Mouse (Mus musculus): ENCODE data around the gene Xpo6. TPM values are rescaled to one million over a fixed set of nuclear protein-coding genes. Genes with fewer than 3 reads are reported as not detected.

Gene Xpo6
- polyA plus RNA-seq, 1 experiment from 2014 or later: 75.4 TPM

DNA sequence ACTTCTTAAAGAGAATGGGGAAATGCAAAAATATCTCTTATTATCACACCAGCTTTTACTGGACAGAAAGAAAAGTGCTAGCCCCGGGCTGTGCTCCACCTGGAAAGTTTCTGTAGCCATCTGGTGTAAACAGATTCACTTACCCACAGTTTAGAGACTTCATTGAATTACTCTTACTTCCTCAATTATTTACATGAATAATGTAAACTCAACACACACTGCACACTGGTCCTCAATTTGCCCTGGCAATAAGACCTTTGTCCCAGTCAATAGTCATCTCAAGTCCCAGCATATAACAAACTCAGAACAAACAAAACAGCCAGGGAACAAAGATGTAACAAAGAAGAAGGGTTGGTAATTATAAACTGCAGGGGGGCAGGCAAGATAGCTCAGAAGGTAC is 44.6 kb downstream of the Xpo6 start:
- H3K4me2 ChIP-seq (replicated peaks): no peak overlapping the region
- H3K4me3 ChIP-seq: no peak overlapping the region
- no peaks in the 10 kb centered on the region for H3K9me3 ChIP-seq
- no peaks in the 10 kb centered on the region for H3K4me1 ChIP-seq
- ATAC-seq (ENCODE audit: low FRiP score, low read depth): no peak
- 91% methylated on average over 1 of the region's 1 CpGs for WGBS
- H3K9ac ChIP-seq: no peak overlapping the region
- H3K27ac ChIP-seq: no peak overlapping the region
- peaks cover 46% of the 10 kb centered on the region for H3K36me3 ChIP-seq
- H3K27me3 ChIP-seq (replicated peaks): no peaks in the 10 kb centered on the region

- Histone ChIP-seq H3K9me3 (no peaks in the 10 kb centered on the region), H3K27ac (no peak overlapping the region), H3K27me3 (replicated peaks) (no peaks in the 10 kb centered on the region), H3K4me2 (replicated peaks) (no peak overlapping the region), H3K4me1 (no peaks in the 10 kb centered on the region), H3K9ac (no peak overlapping the region), H3K36me3 (peaks cover 46% of the 10 kb centered on the region), H3K4me3 (no peak overlapping the region)
- no peak for ATAC-seq (ENCODE audit: low FRiP score, low read depth)
- WGBS: 85% methylated on average over 5 of the region's 5 CpGs
Measured at GRCm38 (mm10) chr7:126154731-126155130, 45.6 kb downstream of the Xpo6 start.

DNA sequence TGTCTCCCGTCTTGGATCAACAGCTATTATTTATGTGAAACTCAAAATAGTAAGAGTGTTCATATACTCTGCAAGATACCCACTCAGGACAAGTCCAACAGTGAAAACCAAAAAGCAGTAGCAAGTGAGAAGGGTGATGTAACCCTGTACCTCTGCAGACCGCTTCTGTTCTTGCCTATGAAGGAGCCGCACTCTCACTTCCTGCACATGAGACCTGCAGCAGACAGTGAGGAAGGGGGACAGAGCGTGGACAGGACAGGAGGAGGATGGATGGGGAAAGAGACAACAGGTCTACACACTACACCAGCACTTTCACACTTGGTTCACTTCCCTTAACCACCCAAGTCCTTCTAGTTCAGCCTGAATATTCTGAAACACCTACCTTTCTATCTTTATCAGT is 48.0 kb downstream of the Xpo6 start:
- Histone ChIP-seq H3K4me1 (no peaks in the 10 kb centered on the region), H3K9me3 (no peaks in the 10 kb centered on the region), H3K9ac (no peak overlapping the region), H3K27me3 (replicated peaks) (no peaks in the 10 kb centered on the region), H3K27ac (no peak overlapping the region), H3K4me2 (replicated peaks) (no peak overlapping the region), H3K4me3 (no peak overlapping the region), H3K36me3 (peaks cover 50% of the 10 kb centered on the region)
- 95% methylated on average over 4 of the region's 4 CpGs for WGBS
- no peak for ATAC-seq (ENCODE audit: low FRiP score, low read depth)

GRCm38 (mm10) chr7:126146156-126146555 is 54.1 kb downstream of the Xpo6 start:
- Histone ChIP-seq H3K4me1 (no peaks in the 10 kb centered on the region), H3K9ac (no peak overlapping the region), H3K9me3 (no peaks in the 10 kb centered on the region), H3K36me3 (peaks cover 48% of the 10 kb centered on the region), H3K27me3 (replicated peaks) (no peaks in the 10 kb centered on the region), H3K4me3 (no peak overlapping the region), H3K27ac (no peak overlapping the region), H3K4me2 (replicated peaks) (no peak overlapping the region)
- no peak for ATAC-seq (ENCODE audit: low FRiP score, low read depth)
- 91% methylated on average over 1 of the region's 1 CpGs for WGBS

GRCm38 (mm10) chr7:126144364-126144763 is 55.9 kb downstream of the Xpo6 start:
- no peak for ATAC-seq (ENCODE audit: low FRiP score, low read depth)
- Histone ChIP-seq H3K27me3 (replicated peaks) (no peaks in the 10 kb centered on the region), H3K36me3 (peaks cover 55% of the 10 kb centered on the region)

GRCm38 (mm10) chr7:126137850-126138249 is 62.5 kb downstream of the Xpo6 start:
- H3K4me1 ChIP-seq: no peaks in the 10 kb centered on the region
- no peak overlapping the region for H3K4me2 ChIP-seq (replicated peaks)
- H3K9me3 ChIP-seq: no peaks in the 10 kb centered on the region
- no peak for ATAC-seq (ENCODE audit: low FRiP score, low read depth)
- H3K9ac ChIP-seq: no peak overlapping the region
- no peaks in the 10 kb centered on the region for H3K27me3 ChIP-seq (replicated peaks)
- H3K36me3 ChIP-seq: peaks cover 55% of the 10 kb centered on the region
- WGBS: 95% methylated on average over 5 of the region's 5 CpGs
- H3K4me3 ChIP-seq: no peak overlapping the region
- H3K27ac ChIP-seq: no peak overlapping the region

More at GRCm38 (mm10) chr7:126144364-126144763, 55.9 kb downstream of the Xpo6 start:
- no peak overlapping the region for H3K9ac ChIP-seq
- no peak overlapping the region for H3K4me3 ChIP-seq
- H3K27ac ChIP-seq: no peak overlapping the region
- 81% methylated on average over 2 of the region's 2 CpGs for WGBS
- no peak overlapping the region for H3K4me2 ChIP-seq (replicated peaks)
- no peaks in the 10 kb centered on the region for H3K4me1 ChIP-seq
- H3K9me3 ChIP-seq: no peaks in the 10 kb centered on the region

DNA sequence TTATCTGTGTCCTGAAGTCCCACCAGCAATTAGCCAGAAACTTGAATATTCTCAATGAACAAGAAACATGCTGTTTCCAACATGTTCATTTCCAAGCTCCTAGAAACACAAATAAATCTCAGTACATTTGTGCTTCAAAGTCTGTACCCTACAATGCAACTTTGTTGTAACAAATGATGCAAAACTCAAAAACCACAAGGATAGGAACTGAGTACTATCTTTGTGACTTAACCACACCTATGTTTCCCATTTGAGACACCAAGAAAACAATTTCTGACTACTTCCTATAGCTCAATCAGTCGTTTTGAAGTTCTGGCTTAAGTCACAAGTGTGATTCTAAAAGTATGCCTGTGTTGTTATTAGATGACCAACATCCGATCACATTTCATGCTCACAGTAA is 64.9 kb downstream of the Xpo6 start:
- 95% methylated on average over 2 of the region's 2 CpGs for WGBS
- ATAC-seq (ENCODE audit: low FRiP score, low read depth): no peak
- H3K4me2 ChIP-seq (replicated peaks): no peak overlapping the region
- no peaks in the 10 kb centered on the region for H3K9me3 ChIP-seq
- H3K4me3 ChIP-seq: no peak overlapping the region
- no peak overlapping the region for H3K9ac ChIP-seq
- peaks cover 47% of the 10 kb centered on the region for H3K36me3 ChIP-seq
- H3K4me1 ChIP-seq: no peaks in the 10 kb centered on the region
- H3K27ac ChIP-seq: no peak overlapping the region
- H3K27me3 ChIP-seq (replicated peaks): no peaks in the 10 kb centered on the region

DNA sequence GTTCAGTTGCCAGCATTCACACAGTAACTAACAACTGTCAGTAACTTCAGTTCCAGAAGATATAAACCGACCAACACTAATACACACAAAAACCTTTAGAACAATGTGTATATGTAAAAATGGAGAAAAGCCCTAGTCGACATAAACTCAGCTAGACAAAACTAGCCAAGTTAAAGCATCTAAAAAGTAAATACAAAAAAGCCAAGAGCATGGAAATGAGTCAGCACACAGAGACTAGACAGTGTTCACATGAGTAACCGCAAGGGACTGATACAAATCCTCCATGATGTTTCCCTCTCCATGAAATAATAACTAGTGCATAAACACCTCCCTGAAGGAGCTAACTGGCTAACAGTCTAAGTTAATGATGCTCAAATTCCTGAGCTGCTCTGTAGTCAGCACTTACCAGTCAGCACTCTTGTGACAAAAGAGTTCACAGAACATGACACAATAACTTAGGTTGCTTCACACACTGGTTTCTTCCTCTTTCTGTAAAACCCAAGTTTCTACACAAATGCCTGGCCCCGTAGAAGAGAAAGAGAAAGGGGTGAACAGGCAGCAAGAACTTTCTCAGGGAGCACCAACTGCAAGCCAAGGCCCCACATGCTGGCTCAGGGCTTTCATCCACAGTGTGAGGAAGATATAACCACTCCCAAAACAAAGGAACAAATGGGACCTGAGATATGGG is 65.5 kb downstream of the Xpo6 start:
- Histone ChIP-seq H3K27me3 (replicated peaks) (no peaks in the 10 kb centered on the region), H3K4me1 (no peaks in the 10 kb centered on the region), H3K36me3 (peaks cover 44% of the 10 kb centered on the region), H3K27ac (no peak overlapping the region), H3K9ac (no peak overlapping the region), H3K9me3 (no peaks in the 10 kb centered on the region), H3K4me2 (replicated peaks) (no peak overlapping the region), H3K4me3 (no peak overlapping the region)
- no peak for ATAC-seq (ENCODE audit: low FRiP score, low read depth)
- 95% methylated on average over 4 of the region's 4 CpGs for WGBS

GRCm38 (mm10) chr7:126127673-126128072 is 72.6 kb downstream of the Xpo6 start:
- no peak for ATAC-seq (ENCODE audit: low FRiP score, low read depth)
- H3K4me2 ChIP-seq (replicated peaks): no peak overlapping the region
- no peak overlapping the region for H3K9ac ChIP-seq
- H3K4me1 ChIP-seq: no peaks in the 10 kb centered on the region
- H3K27ac ChIP-seq: no peak overlapping the region
- no peak overlapping the region for H3K4me3 ChIP-seq
- peaks cover 48% of the 10 kb centered on the region for H3K36me3 ChIP-seq
- WGBS: 39% methylated on average over 2 of the region's 2 CpGs
- no peaks in the 10 kb centered on the region for H3K9me3 ChIP-seq
- H3K27me3 ChIP-seq (replicated peaks): no peaks in the 10 kb centered on the region

GRCm38 (mm10) chr7:126126502-126126901 is 73.8 kb downstream of the Xpo6 start:
- Histone ChIP-seq H3K9ac (no peak overlapping the region), H3K27ac (no peak overlapping the region), H3K4me3 (no peak overlapping the region), H3K4me1 (no peaks in the 10 kb centered on the region), H3K4me2 (replicated peaks) (no peak overlapping the region), H3K36me3 (peaks cover 60% of the 10 kb centered on the region), H3K9me3 (no peaks in the 10 kb centered on the region), H3K27me3 (replicated peaks) (no peaks in the 10 kb centered on the region)
- 76% methylated on average over 3 of the region's 3 CpGs for WGBS
- ATAC-seq (ENCODE audit: low FRiP score, low read depth): no peak

GRCm38 (mm10) chr7:126121533-126121932 is 78.8 kb downstream of the Xpo6 start:
- H3K4me3 ChIP-seq: no peak overlapping the region
- H3K9ac ChIP-seq: no peak overlapping the region
- peaks cover 56% of the 10 kb centered on the region for H3K36me3 ChIP-seq
- no peak overlapping the region for H3K27ac ChIP-seq
- WGBS: 96% methylated on average over 4 of the region's 4 CpGs
- no peaks in the 10 kb centered on the region for H3K9me3 ChIP-seq
- no peak overlapping the region for H3K4me2 ChIP-seq (replicated peaks)
- no peaks in the 10 kb centered on the region for H3K27me3 ChIP-seq (replicated peaks)
- ATAC-seq (ENCODE audit: low FRiP score, low read depth): no peak
- no peaks in the 10 kb centered on the region for H3K4me1 ChIP-seq

DNA sequence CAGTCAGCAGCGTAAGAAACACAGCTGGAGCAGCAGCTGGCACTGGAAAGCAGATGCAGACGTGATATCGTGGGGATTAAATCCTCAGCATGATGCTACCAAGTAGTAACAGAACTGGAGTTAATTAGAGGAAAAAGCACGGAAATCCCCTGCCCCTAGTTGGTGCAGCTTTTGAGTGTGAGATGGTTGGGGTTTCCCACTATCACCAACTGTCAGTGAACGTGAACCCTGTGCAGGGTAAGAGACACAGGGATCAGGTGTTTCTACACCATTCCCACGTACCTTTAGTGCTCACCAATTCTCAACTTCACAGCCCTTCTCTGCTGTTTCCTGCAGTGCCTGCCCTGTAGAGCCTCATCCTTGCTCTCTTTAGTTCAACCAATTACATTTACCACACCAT is 80.5 kb downstream of the Xpo6 start:
- Histone ChIP-seq H3K36me3 (peaks cover 68% of the 10 kb centered on the region), H3K4me3 (no peak overlapping the region), H3K4me2 (replicated peaks) (no peak overlapping the region), H3K9ac (no peak overlapping the region), H3K27me3 (replicated peaks) (no peaks in the 10 kb centered on the region), H3K4me1 (no peaks in the 10 kb centered on the region), H3K27ac (no peak overlapping the region), H3K9me3 (no peaks in the 10 kb centered on the region)
- ATAC-seq (ENCODE audit: low FRiP score, low read depth): no peak
- 94% methylated on average over 6 of the region's 6 CpGs for WGBS

GRCm38 (mm10) chr7:126113263-126113662 is 87.0 kb downstream of the Xpo6 start:
- H3K36me3 ChIP-seq: peaks cover 62% of the 10 kb centered on the region
- ATAC-seq (ENCODE audit: low FRiP score, low read depth): no peak
- no peaks in the 10 kb centered on the region for H3K27me3 ChIP-seq (replicated peaks)
- H3K4me3 ChIP-seq: no peak overlapping the region
- no peaks in the 10 kb centered on the region for H3K4me1 ChIP-seq
- H3K9me3 ChIP-seq: no peaks in the 10 kb centered on the region
- H3K4me2 ChIP-seq (replicated peaks): no peak overlapping the region
- H3K9ac ChIP-seq: no peak overlapping the region
- 97% methylated on average over 4 of the region's 4 CpGs for WGBS
- no peak overlapping the region for H3K27ac ChIP-seq

Data from neural tube, embryonic 12.5 days (tissue).